Mouse (Mus musculus): ENCODE results near the gene Rft1.

Gene Rft1

DNA sequence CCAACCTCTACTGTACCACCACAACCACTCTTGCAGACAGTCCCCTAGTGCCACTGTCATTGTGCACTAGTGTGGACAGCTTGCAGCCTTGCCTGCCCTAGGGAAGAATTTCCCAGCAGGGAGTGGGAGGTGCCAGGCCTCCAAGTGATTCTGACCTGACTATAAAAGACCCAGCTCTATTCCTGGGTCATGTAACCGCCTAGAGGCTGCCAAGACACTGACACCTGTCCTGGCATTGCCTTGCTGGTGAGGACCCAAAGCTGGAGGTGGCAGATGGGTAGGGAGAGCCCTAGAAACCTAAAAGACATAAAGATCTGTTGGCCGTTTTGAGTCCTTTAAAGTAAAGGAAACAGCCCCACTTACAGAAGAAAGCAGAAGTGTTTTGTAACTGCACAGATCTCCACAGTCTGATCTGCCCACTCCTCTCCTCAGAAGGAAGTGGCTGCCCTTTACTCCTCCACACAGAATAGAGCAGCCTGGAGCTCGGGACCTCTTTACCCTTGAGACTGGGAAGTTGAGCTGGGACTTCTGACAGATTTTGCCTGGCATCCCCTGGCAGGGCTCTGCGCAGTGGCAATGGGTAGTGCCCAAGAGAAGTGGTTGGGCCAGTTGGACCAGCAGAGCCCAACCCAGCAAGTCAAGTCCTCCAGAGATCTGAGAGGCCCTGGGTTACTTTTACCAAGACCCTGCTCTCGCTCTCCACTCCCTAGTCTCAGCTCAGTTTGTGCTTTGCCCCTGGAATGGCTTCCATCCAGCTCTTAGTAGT is 23.2 kb upstream of the Rft1 start:
- DNase-seq (ENCODE audit: low spot score in 2 of 2): peak; percentile 45 to 64

DNA sequence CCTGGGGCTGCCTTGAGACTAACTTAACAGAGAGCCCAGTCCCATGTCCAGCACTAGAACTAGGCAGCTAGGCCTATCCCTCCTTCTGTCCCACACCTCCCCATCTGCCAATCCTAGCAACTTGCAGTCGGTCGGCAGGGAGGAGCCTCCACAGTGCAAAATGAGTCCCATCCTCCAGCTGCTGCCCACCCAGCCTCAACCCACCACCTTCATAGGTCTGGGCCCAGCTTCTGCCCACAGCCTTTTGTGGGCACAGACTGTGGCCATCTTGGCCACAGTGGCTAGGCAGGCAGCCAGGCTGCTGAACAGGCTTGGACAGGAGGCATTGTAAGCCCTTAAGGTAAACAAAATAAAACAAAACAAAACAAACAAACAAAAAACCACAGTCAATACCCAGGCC is 22.3 kb upstream of the Rft1 start:
- DNase-seq (ENCODE audit: low spot score in 2 of 2): no peak

DNA sequence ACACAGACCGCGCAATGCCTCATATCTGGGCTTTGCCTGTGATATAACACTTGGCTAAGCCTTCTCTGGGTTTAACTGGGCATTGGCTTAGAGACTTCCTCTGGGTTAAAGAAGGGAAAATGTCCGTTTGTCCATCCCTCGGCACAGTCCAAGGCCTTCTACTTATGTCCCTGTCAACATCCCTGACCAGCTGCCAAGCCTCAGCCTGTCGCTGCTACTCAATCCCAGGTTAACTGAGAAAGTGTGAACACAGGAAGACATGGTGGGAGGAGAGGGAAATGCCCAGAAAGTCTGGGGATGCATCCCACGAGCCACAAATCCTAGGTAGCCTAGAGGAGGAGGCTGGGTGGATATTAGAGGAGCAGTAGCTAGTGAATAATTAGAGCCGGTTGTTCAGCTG is 20.5 kb upstream of the Rft1 start:
- DNase-seq (ENCODE audit: low spot score in 2 of 2): no peak

DNA sequence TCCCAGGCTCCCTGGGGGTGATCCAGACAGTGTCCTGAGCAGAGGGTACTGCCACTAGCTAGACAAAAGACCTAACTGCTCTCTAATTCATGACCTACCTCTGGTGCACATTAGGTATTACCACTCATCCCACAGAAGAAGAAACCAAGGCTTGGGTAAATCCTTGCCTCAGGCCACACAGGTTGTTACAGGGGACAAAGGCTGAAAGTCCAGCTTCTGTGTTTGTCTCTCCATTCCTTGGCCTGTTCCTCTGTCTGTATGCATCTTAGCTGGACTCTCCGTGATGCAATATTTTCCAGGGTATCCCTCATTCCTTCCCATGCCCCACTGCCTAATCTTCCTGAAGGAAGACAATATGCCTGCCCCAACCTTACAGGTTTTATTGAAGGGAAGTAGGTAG is 19.7 kb upstream of the Rft1 start:
- no peak for DNase-seq (ENCODE audit: low spot score in 2 of 2)

DNA sequence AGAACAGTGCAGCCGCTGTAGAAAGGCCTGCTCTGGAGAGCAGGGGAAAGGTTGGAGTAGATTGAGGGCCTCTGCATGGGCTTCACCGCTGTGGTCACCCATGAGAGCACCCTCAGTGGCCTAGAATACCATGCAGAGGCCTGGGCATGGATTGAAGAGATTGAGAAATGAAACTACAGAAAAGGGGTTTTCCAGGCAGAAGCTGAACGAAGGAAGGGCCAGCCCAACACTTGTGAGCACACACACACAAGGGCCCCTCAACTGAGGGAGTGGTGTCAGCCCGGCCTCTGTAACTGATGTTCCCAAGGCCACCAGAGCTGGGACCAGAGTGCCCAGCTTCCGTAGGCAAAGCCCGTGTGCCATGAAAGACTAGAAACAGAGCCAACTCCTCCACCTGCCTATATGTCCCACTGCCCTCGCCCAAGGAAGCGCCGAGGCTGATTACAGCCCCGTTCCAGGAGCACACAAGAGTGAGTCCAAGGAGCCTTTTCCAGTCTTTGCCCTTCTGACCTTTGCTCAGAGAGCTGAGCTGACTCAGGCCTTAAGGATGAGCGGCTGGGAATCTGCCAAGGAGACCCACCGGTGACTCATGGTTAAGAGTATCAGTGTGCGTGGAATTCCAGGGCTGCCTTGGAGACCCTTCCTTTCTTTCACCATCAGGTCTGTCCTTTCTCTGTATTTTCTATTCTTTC is 18.8 kb upstream of the Rft1 start:
- no peak for DNase-seq (ENCODE audit: low spot score in 2 of 2)

DNA sequence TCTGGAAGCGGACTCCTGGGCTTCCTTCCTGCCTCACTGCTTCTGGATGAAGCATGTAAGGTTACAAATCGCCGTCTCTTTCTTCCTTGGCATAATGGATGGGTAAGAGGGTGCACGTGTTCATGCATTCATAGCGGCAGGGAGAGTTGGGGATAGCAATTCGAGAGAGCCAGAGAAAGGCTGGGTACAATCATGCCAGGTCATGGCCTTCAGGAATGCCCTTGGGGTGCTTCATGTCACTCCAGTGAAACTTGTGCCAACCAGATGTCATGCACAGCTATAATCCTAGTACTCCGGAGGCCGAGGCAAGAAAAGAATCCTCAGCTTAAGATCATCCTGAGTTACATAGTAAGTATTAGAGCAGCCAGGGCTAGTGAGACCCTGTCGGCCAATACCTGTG is 17.7 kb upstream of the Rft1 start:
- DNase-seq (ENCODE audit: low spot score in 2 of 2): no peak

GRCm38 (mm10) chr14:30637087-30637486 is 17.1 kb upstream of the Rft1 start:
- DNase-seq (ENCODE audit: low spot score in 2 of 2): no peak

DNA sequence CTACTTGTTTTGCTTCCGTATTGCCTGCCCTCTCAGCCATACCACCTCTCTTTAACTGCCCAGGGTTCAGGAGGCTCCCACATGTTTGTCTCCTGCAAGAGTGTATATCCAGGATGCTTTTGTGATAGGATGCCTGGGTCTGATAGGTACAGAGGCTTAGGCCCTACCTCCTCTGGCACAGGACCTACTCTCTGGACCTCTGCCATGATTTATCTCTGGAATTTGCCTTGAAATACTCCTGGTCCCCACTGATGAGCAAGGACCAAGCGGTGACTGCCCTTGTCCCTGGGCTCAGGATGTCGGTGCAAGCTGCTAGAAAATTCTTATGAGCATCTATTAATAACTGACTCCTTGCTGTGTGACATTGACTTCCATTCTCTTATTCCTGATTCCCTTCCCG is 16.2 kb upstream of the Rft1 start:
- no peak for DNase-seq (ENCODE audit: low spot score in 2 of 2)

DNA sequence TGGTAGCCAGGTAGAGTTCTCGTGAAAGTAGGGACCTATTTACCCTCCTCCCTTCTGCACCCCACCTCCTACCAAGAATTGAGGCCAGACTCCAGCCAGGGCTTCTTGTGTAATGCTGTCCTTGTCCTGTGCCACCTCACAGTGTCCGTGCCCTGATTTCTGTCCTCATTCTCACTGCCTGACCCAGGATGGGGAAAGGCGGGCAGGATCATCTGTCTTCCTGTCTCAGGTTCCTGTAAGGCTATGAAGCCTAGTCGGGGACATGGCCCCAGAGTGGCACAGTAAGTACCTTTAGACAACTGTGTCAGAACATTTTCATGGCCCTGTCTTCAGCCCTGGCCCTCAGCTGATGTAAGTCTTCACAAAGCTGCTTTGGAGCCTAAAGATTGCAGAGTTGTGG is 15.5 kb upstream of the Rft1 start:
- no peak for DNase-seq (ENCODE audit: low spot score in 2 of 2)

- DNase-seq (ENCODE audit: low spot score in 2 of 2): no peak
These were observed 12.4 kb upstream of the Rft1 start for GRCm38 (mm10) chr14:30641748-30642147.

DNA sequence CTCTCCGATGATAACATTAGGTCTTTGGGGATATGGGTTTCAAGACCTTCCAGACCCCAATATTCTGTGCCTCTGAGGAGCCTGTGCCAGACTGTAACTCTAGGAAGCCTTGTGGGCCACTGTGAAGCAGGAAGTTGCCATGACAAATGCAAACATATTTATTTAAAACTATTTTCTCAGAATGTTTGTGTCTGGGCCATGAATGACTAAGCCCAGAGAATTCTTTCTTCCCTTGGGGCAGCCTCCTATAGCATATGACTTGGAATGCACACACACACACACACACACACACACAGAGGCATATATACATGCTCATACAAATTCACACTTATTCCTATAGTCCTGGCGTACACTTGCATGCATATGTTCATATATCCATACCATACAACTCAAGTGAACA is 10.1 kb upstream of the Rft1 start:
- no peak for DNase-seq (ENCODE audit: low spot score in 2 of 2)

DNA sequence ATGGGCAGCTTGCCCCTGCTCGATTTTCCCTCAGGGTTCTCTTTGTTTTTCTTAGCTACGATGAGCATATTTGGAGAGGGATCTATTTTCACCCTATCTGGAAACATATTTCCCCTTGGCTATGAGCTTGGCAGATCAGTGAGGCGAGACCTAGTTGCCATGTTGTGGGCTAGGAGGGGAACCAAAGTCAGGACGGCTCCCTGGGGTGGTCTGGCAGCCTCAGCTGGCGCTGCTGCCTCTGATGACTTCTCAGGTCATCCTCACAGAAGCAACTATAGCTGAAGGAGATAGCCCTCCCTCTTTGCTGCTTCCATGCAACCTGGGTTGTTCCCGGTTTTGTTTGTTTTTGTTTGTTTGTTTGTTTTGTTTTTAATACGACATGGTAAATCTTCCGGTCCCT is 9.1 kb upstream of the Rft1 start:
- DNase-seq (ENCODE audit: low spot score in 2 of 2): no peak

GRCm38 (mm10) chr14:30646486-30646885 is 7.7 kb upstream of the Rft1 start:
- DNase-seq (ENCODE audit: low spot score in 2 of 2): no peak

DNA sequence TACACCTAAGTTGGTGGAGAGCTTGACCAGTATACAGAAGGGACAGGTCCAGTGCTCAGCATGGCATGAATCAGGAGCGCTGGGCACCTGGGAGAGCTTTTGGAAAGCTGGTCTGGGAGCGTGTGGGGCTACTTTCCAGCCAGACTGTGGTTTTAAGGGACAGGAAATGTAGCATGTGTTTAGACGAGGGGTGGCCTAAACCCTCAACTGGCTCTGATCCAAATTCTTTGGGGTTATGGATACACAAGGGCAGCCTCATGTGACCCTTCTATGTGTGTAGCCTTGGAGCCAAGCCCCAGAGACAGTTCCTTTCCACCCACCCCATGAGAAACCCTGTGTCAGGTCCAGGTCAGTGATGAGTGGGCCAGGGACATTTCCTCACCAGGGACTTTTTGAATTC is 5.7 kb upstream of the Rft1 start:
- DNase-seq (ENCODE audit: low spot score in 2 of 2): no peak

DNA sequence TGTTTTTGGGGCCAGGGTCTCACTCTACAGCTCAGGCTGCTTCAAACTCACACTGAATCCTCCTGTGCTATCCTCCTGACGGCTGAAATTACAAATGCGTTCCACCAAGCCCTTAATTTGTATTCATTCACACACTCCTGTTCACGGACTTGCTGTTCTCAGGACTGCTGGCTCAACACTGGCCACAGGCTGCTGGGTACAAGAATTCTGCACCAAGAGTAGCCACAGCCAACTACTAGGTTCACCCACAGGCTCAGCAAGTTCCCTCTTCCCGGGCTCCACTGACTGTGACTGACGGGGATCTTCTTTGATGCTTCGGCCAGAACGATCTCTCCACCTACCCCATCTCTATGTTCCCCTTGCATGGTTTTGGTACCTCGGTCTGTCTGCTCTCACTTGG is 4.4 kb upstream of the Rft1 start:
- DNase-seq (ENCODE audit: low spot score in 2 of 2): no peak

GRCm38 (mm10) chr14:30650969-30651368 is 3.2 kb upstream of the Rft1 start:
- peak; percentile 46 to 77 for DNase-seq (ENCODE audit: low spot score in 2 of 2)

- no peak for DNase-seq (ENCODE audit: low spot score in 2 of 2)
These were observed 600 bp downstream of the Rft1 start for GRCm38 (mm10) chr14:30654691-30655228.

GRCm38 (mm10) chr14:30655531-30655930 is 1.4 kb downstream of the Rft1 start:
- no peak for DNase-seq (ENCODE audit: low spot score in 2 of 2)

DNA sequence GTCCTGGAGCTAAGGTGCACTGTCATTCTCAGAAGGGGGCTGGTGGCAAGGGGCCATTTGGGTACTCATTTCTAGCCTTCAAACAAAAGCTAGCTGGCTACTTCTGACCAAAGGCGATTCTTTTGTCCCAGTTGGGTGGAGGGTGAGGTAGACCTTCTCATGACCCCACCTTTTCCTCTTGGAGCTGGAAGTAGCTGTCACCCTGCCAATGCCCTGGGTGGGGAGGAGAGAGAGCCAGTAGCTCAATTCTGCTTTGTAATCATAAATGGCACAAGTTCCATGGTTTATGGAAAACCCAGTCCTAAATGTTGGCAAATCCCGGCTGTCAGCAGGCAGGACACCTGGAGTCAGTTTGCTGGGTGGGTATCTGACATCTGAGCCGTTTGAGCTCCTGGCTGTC is 11.9 kb downstream of the Rft1 start:
- DNase-seq (ENCODE audit: low spot score in 2 of 2): no peak

GRCm38 (mm10) chr14:30666604-30667003 is 12.4 kb downstream of the Rft1 start:
- no peak for DNase-seq (ENCODE audit: low spot score in 2 of 2)

GRCm38 (mm10) chr14:30670161-30670560 is 16.0 kb downstream of the Rft1 start:
- no peak for DNase-seq (ENCODE audit: low spot score in 2 of 2)

DNA sequence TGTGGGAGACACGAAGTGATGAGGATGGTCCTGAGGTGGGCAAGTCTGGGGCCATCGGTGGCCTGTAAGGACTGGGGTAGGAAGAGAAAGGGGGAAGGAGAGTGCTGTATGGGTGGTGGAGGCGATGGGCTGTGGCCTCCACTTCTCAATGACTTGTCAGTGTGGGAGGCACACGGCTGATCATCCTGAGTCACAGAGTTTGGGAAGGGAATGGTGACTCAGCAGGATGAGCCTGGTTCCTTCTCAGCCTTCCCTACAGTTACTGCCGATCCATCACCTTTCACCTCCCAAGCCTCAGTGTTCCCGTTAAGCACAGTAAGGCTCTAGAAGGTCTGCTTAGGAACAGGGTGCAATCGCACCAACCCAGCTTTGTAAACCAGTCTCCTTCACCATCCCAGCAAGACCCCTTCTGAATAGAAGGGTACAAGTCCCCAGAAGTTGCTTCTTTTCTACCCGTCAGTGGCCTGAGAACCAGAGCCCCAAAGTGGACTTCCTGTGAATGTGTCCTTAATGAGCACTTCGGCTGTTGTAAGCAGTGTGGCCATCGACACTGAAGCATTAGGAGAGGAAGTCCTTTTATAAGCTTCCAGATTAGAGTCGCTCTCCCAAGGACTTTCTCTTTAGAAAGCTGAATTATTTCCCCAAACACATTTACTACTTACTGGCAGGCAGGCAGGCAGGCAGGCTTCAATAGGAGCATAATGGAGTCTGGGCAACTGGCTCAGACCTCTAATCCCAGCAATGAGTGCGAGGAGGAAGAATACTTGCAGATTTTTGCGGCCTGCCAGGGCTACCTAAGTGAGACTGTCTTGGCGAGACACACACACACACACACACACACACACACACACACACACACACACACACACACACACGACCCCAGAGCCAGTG is 17.2 kb downstream of the Rft1 start:
- DNase-seq (ENCODE audit: low spot score in 2 of 2): no peak
